Mouse (Mus musculus): ENCODE results near the gene Tns1. TPM values are rescaled to one million over a fixed set of nuclear protein-coding genes. Genes with fewer than 3 reads are reported as not detected.

Tns1 gene
- polyA plus RNA-seq, 1 experiment from 2014 or later: 137 TPM

DNA sequence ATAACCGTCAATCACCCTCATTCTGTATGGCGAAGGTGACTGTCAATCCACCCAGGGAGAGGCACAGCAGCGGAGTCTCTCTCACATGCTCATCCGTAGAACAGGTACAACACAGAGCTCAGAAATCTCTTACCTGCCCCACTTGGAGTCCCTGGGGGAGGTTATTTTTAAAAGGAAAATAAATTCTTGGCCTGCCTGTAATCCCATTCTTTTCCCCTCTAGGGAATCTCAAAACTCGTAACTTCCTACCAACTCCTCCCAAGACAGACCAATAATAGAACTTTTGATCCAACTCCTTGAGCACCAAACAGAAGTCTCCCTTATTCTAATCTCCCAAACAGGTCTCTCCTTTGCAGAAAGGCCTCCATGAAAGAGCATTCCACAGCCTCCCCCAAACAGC lies 124.7 kb downstream of the Tns1 start:
- Histone ChIP-seq H3K9me3 (ENCODE audit: control insufficient read depth, low read length) (no peaks in the 10 kb centered on the region), H3K27me3 (ENCODE audit: control insufficient read depth, insufficient read depth, low read depth, low read length) (no peaks in the 10 kb centered on the region), H3K9ac (ENCODE audit: low read length) (peak overlapping the region; percentile 25), H3K27ac (ENCODE audit: low read length) (peak overlapping the region; percentile 88), H3K4me2 (ENCODE audit: low read depth, low read length) (no peak overlapping the region), H3K4me1 (replicated peaks; ENCODE audit: control insufficient read depth, insufficient read depth, low read length) (peaks cover 80% of the 10 kb centered on the region), H3K36me3 (ENCODE audit: control insufficient read depth, insufficient read depth, low read length) (peaks cover 12% of the 10 kb centered on the region; the same call in 1 of the 2 replicates), H3K4me3 (ENCODE audit: low read length) (no peak overlapping the region)
- no peak for ATAC-seq (ENCODE audit: low read depth)
- WGBS: 70% methylated on average over 5 of the region's 5 CpGs

DNA sequence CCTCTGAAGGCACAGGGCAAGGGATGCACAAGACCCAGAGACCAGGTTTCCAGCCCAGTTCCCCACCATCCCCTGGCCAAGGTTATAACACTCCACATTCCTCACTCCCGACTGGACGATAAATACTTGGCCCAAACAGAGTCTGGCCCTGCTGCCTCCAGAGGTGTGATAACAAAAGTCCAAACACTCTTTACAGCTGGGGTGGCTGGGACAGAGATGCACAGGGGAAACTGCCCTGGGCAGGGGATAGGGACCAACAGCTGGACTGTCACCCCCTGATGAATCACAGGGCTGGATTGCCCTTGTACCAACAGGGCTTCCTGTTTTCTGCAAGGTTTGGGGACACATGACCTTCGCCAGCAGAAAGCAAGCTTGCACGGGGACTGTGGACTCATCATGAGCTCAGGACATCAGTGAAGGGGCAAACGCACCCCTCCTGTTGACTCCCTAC lies 125.3 kb downstream of the Tns1 start:
- Histone ChIP-seq H3K27me3 (ENCODE audit: control insufficient read depth, insufficient read depth, low read depth, low read length) (no peaks in the 10 kb centered on the region), H3K9ac (ENCODE audit: low read length) (peak overlapping the region; percentile 25; the same call in 1 of the 2 replicates), H3K9me3 (ENCODE audit: control insufficient read depth, low read length) (no peaks in the 10 kb centered on the region), H3K4me1 (replicated peaks; ENCODE audit: control insufficient read depth, insufficient read depth, low read length) (peaks cover 80% of the 10 kb centered on the region), H3K36me3 (ENCODE audit: control insufficient read depth, insufficient read depth, low read length) (peaks cover 12% of the 10 kb centered on the region; the same call in 1 of the 2 replicates), H3K4me2 (ENCODE audit: low read depth, low read length) (0 out of 2 replicates have a peak overlapping the region, but pooled peaks have one; percentile 4), H3K27ac (ENCODE audit: low read length) (peak overlapping the region; percentile 88), H3K4me3 (ENCODE audit: low read length) (no peak overlapping the region)
- ATAC-seq (ENCODE audit: low read depth): peak; percentile 71
- WGBS: 26% methylated on average over 5 of the region's 5 CpGs

DNA sequence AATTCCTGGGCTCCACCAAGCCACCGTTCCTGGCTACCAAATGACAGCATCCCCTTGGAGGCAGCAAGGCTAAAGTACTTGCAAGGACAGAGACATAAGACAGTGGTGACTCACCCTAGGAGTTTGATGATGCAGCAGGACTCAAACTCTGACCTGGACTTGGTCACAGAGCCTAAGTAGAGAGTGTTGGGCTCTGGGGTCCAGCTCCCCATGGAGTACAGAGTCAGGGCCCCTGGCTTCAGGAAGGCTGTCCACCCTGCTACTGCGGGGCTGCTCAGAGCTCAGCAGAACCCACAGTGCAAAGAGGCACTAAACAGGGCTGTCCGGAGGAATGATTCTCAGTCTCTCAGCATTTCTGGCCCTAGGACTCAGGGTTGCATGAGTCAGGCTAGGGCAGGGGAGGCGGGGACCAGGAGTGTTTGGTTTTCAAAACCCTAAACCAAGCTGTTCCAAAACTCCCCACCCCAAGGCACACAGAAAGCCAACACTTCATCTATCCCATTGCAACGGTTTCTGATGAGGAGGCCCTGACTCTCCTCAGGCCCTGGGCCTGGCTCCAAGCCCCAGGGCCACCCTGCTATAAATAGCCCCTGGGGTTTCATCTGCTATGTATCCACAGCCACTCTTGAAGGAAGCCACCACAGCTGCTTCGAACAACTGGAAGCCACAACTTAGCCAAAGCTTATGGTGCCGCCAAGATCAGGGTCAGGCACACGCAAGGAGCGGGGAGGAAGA lies 126.0 kb downstream of the Tns1 start:
- H3K27me3 ChIP-seq (ENCODE audit: control insufficient read depth, insufficient read depth, low read depth, low read length): no peaks in the 10 kb centered on the region
- H3K36me3 ChIP-seq (ENCODE audit: control insufficient read depth, insufficient read depth, low read length): peaks cover 12% of the 10 kb centered on the region; the same call in 1 of the 2 replicates
- H3K27ac ChIP-seq (ENCODE audit: low read length): peak overlapping the region; percentile 88
- ATAC-seq (ENCODE audit: low read depth): peak; percentile 85
- H3K9me3 ChIP-seq (ENCODE audit: control insufficient read depth, low read length): no peaks in the 10 kb centered on the region
- H3K4me2 ChIP-seq (ENCODE audit: low read depth, low read length): peak overlapping the region; percentile 51
- H3K4me1 ChIP-seq (replicated peaks; ENCODE audit: control insufficient read depth, insufficient read depth, low read length): peaks cover 82% of the 10 kb centered on the region
- H3K9ac ChIP-seq (ENCODE audit: low read length): peak overlapping the region; percentile 31; the same call in 1 of the 2 replicates
- WGBS: 23% methylated on average over 9 of the region's 9 CpGs
- H3K4me3 ChIP-seq (ENCODE audit: low read length): peak overlapping the region; percentile 35

DNA sequence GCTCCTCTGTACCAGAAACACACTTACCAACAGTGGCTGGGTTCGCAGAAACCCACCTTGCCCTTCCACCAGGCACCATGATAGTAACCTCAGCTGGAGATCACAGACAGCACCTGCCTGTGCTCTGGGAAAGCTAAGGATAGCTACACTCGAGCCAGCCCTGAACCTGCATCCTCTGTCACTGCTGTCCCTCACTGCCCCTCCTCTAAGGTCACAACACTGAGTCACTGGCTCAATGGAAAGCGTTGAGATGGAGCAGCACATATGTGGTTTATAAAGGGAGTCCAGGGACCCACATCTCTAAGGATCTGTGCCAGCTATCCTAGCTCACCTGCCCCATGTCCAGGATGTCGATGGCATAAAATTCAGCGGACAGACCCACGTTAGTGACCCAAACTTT lies 126.9 kb downstream of the Tns1 start:
- no peak for ATAC-seq (ENCODE audit: low read depth)
- Histone ChIP-seq H3K9me3 (ENCODE audit: control insufficient read depth, low read length) (no peaks in the 10 kb centered on the region), H3K27ac (ENCODE audit: low read length) (peak overlapping the region; percentile 88), H3K4me2 (ENCODE audit: low read depth, low read length) (peak overlapping the region; percentile 51), H3K27me3 (ENCODE audit: control insufficient read depth, insufficient read depth, low read depth, low read length) (no peaks in the 10 kb centered on the region), H3K4me1 (replicated peaks; ENCODE audit: control insufficient read depth, insufficient read depth, low read length) (peaks cover 76% of the 10 kb centered on the region), H3K9ac (ENCODE audit: low read length) (peak overlapping the region; percentile 31), H3K36me3 (ENCODE audit: control insufficient read depth, insufficient read depth, low read length) (peaks cover 12% of the 10 kb centered on the region; the same call in 1 of the 2 replicates), H3K4me3 (ENCODE audit: low read length) (peak overlapping the region; percentile 35)
- WGBS: 81% methylated on average over 6 of the region's 6 CpGs

DNA sequence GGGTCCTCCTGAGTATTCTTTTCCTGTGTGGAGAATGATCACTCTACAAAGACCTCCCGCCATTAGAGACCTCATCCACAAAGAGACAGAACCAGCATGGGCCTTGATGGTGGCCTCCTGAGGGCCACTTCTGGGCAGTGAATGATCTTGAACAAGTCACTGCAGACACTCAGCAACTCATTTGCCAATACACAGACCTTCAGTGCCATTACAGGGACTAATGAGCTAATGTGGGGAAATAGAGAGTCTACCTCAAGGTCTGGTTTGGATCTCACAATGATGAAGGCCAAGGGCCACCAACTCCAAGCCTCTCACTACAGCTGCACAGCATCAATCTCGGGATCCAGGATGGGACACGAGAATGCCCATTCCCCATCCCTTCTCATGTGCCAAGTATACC lies 127.6 kb downstream of the Tns1 start:
- no peaks in the 10 kb centered on the region for H3K9me3 ChIP-seq (ENCODE audit: control insufficient read depth, low read length)
- no peaks in the 10 kb centered on the region for H3K27me3 ChIP-seq (ENCODE audit: control insufficient read depth, insufficient read depth, low read depth, low read length)
- peak overlapping the region; percentile 35 for H3K4me3 ChIP-seq (ENCODE audit: low read length)
- peaks cover 16% of the 10 kb centered on the region; the same call in 1 of the 2 replicates for H3K36me3 ChIP-seq (ENCODE audit: control insufficient read depth, insufficient read depth, low read length)
- peak overlapping the region; percentile 51 for H3K4me2 ChIP-seq (ENCODE audit: low read depth, low read length)
- 81% methylated on average over 3 of the region's 3 CpGs for WGBS
- peak overlapping the region; percentile 25 for H3K27ac ChIP-seq (ENCODE audit: low read length)
- ATAC-seq (ENCODE audit: low read depth): no peak
- H3K4me1 ChIP-seq (replicated peaks; ENCODE audit: control insufficient read depth, insufficient read depth, low read length): peaks cover 72% of the 10 kb centered on the region
- H3K9ac ChIP-seq (ENCODE audit: low read length): no peak overlapping the region

DNA sequence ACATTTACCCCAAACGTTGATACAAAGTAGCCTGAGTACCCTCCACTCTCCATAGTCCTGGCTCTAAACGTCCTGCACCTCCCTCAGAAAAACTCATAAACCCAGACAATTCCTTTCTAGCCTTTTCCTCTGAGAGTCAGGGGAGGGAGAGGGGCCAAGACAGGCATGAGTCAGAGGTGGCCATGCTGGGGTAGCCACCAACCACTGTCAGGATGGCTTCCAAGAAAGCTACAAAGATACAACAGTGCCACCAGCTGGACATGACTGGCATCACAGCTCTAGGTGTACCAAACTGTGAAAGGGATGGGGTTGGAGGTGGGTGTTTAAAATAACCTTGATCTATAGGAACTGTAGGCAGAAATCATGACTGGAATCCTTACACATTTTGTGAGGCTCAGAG lies 128.0 kb downstream of the Tns1 start:
- H3K27ac ChIP-seq (ENCODE audit: low read length): peak overlapping the region; percentile 89
- H3K4me3 ChIP-seq (ENCODE audit: low read length): peak overlapping the region; percentile 35
- WGBS: 25% methylated on average over 2 of the region's 2 CpGs
- no peak for ATAC-seq (ENCODE audit: low read depth)
- peak overlapping the region; percentile 51 for H3K4me2 ChIP-seq (ENCODE audit: low read depth, low read length)
- H3K9me3 ChIP-seq (ENCODE audit: control insufficient read depth, low read length): no peaks in the 10 kb centered on the region
- no peaks in the 10 kb centered on the region for H3K27me3 ChIP-seq (ENCODE audit: control insufficient read depth, insufficient read depth, low read depth, low read length)
- no peak overlapping the region for H3K9ac ChIP-seq (ENCODE audit: low read length)
- H3K4me1 ChIP-seq (replicated peaks; ENCODE audit: control insufficient read depth, insufficient read depth, low read length): peaks cover 71% of the 10 kb centered on the region
- H3K36me3 ChIP-seq (ENCODE audit: control insufficient read depth, insufficient read depth, low read length): peaks cover 20% of the 10 kb centered on the region; the same call in 1 of the 2 replicates

DNA sequence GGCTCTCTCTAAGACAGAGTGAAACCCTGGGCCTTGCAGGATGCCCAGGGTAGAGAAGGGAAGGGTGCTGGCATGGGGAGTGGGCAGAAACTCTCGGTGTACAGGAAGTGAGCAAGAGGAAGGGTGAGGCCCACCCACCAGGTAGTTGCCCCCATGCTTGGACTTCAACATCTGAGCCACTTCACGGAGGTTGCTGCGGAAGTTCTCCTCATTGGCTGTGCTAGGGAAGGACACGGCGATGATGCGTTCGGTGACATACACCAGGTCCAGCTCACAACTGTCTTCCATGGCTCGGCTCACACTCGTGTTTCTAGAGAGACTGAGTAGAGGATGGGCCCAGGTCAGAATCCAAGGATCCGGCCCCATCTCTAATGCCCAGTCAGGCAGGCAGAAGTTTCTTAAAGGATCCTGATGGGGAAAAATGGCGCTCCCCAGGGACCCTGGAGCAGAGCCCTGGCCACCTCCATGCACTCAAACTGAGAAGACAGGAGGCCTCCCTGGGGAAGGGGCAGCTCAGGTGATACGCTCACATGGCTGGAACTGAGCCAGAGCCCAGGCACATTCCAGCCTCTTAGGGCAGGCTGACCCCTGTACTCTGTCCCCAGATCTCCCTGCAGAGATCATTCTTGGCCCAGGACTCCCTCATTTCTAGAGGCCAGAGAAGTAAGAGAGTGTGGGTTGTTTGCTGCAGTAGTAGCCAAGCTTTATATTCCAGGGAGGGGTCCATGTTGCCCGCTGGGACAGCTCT lies 129.0 kb downstream of the Tns1 start:
- Histone ChIP-seq H3K4me3 (ENCODE audit: low read length) (peak overlapping the region; percentile 7), H3K27me3 (ENCODE audit: control insufficient read depth, insufficient read depth, low read depth, low read length) (no peaks in the 10 kb centered on the region), H3K9me3 (ENCODE audit: control insufficient read depth, low read length) (no peaks in the 10 kb centered on the region), H3K4me2 (ENCODE audit: low read depth, low read length) (peak overlapping the region; percentile 47), H3K4me1 (replicated peaks; ENCODE audit: control insufficient read depth, insufficient read depth, low read length) (peaks cover 64% of the 10 kb centered on the region), H3K9ac (ENCODE audit: low read length) (peak overlapping the region; percentile 32), H3K27ac (ENCODE audit: low read length) (peak overlapping the region; percentile 89), H3K36me3 (ENCODE audit: control insufficient read depth, insufficient read depth, low read length) (peaks cover 25% of the 10 kb centered on the region)
- no peak for ATAC-seq (ENCODE audit: low read depth)
- 77% methylated on average over 13 of the region's 13 CpGs for WGBS

DNA sequence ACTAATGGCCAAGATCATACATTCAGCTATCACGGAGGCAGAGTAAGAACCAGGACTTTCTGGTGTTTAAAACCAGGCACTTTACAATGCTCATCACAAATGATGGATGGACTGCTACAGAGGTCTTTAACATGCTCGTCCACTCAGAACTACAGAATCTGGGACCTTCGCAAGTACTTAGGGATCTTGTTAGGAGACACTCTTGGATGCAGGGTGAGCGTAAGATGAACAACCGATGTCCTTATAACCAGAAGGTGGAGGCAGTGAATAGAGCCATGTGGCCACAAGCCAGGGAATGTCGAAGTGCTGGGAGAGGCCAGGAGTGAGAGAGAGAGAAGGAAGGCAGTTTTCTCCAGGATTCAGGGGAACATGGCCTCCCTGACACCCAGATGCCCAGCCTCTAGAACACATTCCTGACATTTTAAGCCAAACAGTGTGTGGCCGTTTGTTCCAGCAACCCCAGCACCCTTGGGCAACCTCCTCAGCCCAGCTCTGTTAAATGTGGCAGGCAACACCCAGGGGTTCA lies 130.3 kb downstream of the Tns1 start:
- Histone ChIP-seq H3K4me2 (ENCODE audit: low read depth, low read length) (peak overlapping the region; percentile 47; the same call in 1 of the 2 replicates), H3K27me3 (ENCODE audit: control insufficient read depth, insufficient read depth, low read depth, low read length) (no peaks in the 10 kb centered on the region), H3K36me3 (ENCODE audit: control insufficient read depth, insufficient read depth, low read length) (peaks cover 34% of the 10 kb centered on the region), H3K4me1 (replicated peaks; ENCODE audit: control insufficient read depth, insufficient read depth, low read length) (peaks cover 61% of the 10 kb centered on the region), H3K9ac (ENCODE audit: low read length) (peak overlapping the region; percentile 17; the same call in 1 of the 2 replicates), H3K4me3 (ENCODE audit: low read length) (no peak overlapping the region), H3K9me3 (ENCODE audit: control insufficient read depth, low read length) (no peaks in the 10 kb centered on the region), H3K27ac (ENCODE audit: low read length) (peak overlapping the region; percentile 89)
- peak; percentile 45 for ATAC-seq (ENCODE audit: low read depth)
- 28% methylated on average over 7 of the region's 7 CpGs for WGBS

DNA sequence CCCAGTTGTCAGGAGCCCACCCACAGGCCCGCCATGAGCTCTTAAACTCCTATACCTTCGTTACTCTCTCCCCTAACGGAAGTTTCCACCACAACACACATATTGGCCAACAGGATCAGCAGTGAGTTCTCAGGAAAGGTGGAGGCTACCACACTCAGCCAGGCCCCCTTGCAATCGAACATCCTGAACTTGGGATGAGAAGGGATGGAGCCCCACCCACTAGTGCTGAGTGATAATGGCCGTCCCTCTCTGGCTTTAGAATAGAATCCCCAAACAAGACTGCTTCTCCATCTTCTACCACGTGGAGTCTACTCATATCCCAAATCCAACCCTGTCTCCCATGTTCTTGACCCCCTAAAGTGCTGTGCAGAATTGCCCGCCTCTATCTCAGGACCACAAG lies 131.0 kb downstream of the Tns1 start:
- peaks cover 36% of the 10 kb centered on the region for H3K36me3 ChIP-seq (ENCODE audit: control insufficient read depth, insufficient read depth, low read length)
- no peak overlapping the region for H3K9ac ChIP-seq (ENCODE audit: low read length)
- H3K9me3 ChIP-seq (ENCODE audit: control insufficient read depth, low read length): no peaks in the 10 kb centered on the region
- H3K27me3 ChIP-seq (ENCODE audit: control insufficient read depth, insufficient read depth, low read depth, low read length): no peaks in the 10 kb centered on the region
- H3K4me3 ChIP-seq (ENCODE audit: low read length): no peak overlapping the region
- peak overlapping the region; percentile 89 for H3K27ac ChIP-seq (ENCODE audit: low read length)
- ATAC-seq (ENCODE audit: low read depth): no peak
- 67% methylated on average over 7 of the region's 7 CpGs for WGBS
- H3K4me2 ChIP-seq (ENCODE audit: low read depth, low read length): no peak overlapping the region
- H3K4me1 ChIP-seq (replicated peaks; ENCODE audit: control insufficient read depth, insufficient read depth, low read length): peaks cover 62% of the 10 kb centered on the region
